Mouse (Mus musculus) MEL (cell line): Measurements from ENCODE around the gene Prkcz.

Experiments used
- CHD1 ChIP-seq: IDR thresholded peaks from 2 replicates; pipeline ENCODE4 v1.6.1; 2012; ENCODE audit warnings: low read depth, mild to moderate bottlenecking, inconsistent platforms, low read length, improper control_type of control experiment
- CTCF ChIP-seq, 3 experiments: IDR thresholded peaks in 2 of 3; conservative IDR thresholded peaks in 1 of 3; 2 replicates each; pipeline ENCODE4 v1.5.1; 2011 to 2012; ENCODE audit warnings: low read length in 3 of 3, low read depth in 2 of 3, mild to moderate bottlenecking in 2 of 3, improper control_type of control experiment in 1 of 3, inconsistent platforms in 1 of 3, mixed read lengths in 1 of 3, moderate library complexity in 1 of 3; ENCODE audit not compliant: control insufficient read depth in 1 of 3, insufficient read depth in 1 of 3, poor library complexity in 1 of 3, severe bottlenecking in 1 of 3
- ELF1 ChIP-seq: IDR thresholded peaks from 2 replicates; pipeline ENCODE4 v1.6.1; 2014; ENCODE audit warnings: low read depth, mild to moderate bottlenecking, inconsistent platforms, low read length, improper control_type of control experiment, moderate library complexity
- GATA1 ChIP-seq: IDR thresholded peaks from 2 replicates; pipeline ENCODE4 v1.6.1; 2011; ENCODE audit warnings: low read depth, low read length, improper control_type of control experiment
- POLR2A ChIP-seq, 2 experiments: IDR thresholded peaks; 2 replicates each; pipeline ENCODE4 v1.6.1; 2011 to 2012; ENCODE audit warnings: low read length in 2 of 2, mild to moderate bottlenecking in 2 of 2, control low read depth in 1 of 2, improper control_type of control experiment in 1 of 2, low read depth in 1 of 2, moderate library complexity in 1 of 2; ENCODE audit not compliant: control insufficient read depth in 1 of 2, insufficient read depth in 1 of 2, poor library complexity in 1 of 2
- RAD21 ChIP-seq: IDR thresholded peaks from 2 replicates; pipeline ENCODE4 v1.6.1; 2011; ENCODE audit warnings: mild to moderate bottlenecking, low read depth, low read length, improper control_type of control experiment
- RCOR1 ChIP-seq: IDR thresholded peaks from 2 replicates; pipeline ENCODE4 v1.6.1; 2012; ENCODE audit warnings: low read depth, mild to moderate bottlenecking, inconsistent platforms, low read length, improper control_type of control experiment

DNA sequence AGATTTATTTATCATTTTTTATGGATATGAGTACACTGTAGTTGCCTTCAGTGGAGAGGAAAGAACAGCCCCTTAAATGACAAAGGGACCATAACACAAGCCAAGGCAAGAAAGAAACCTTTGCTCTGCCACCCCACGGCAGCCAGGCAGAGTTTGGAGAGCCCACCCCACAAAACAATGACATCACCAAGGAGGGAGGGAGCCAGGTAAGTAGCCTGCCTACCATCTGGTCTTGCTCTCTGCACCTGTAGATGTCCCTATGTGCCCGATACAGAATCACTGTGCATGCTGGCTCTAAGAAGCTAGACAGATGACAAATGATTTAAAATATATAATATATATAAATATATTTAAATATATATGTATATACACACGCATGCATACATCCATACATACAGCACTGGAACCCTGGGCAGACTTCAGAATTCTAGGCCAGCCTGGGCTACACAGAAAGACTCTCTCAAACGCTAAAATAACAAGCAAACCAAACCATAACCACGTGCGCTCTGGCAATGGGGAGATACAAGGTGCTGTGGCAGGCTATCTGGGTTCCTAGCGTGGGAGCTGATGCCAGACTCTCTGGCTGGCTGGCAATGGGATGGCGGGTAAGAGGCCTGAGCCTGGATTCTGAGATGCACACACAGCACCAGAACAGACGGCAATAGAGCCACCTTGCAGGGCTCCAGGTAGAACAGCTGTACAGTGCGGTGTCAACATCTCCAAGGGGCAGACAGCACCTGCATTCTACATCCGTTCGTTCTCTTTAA, 24.7 kb downstream of the Prkcz start:
- TF ChIP-seq CTCF (IDR thresholded peaks at IDR 0.05 in 2 of 3, conservative IDR thresholded peaks at IDR 0.05 in 1 of 3; ENCODE audit: control insufficient read depth in 1 of 3, insufficient read depth in 1 of 3, low read depth in 2 of 3, low read length in 3 of 3, poor library complexity in 1 of 3, severe bottlenecking in 1 of 3): no peak
- TF ChIP-seq ELF1: no peak
- no peak for TF ChIP-seq RAD21
- TF ChIP-seq CHD1: no peak
- TF ChIP-seq POLR2A (IDR thresholded peaks at IDR 0.05; ENCODE audit: control insufficient read depth in 1 of 2, insufficient read depth in 1 of 2, low read depth in 1 of 2, low read length in 2 of 2, poor library complexity in 1 of 2): no peak
- TF ChIP-seq GATA1: no peak
- no peak for TF ChIP-seq RCOR1
